Comparison of ENCODE assay signal across 25 mouse cellular contexts in the genomic region with DNA sequence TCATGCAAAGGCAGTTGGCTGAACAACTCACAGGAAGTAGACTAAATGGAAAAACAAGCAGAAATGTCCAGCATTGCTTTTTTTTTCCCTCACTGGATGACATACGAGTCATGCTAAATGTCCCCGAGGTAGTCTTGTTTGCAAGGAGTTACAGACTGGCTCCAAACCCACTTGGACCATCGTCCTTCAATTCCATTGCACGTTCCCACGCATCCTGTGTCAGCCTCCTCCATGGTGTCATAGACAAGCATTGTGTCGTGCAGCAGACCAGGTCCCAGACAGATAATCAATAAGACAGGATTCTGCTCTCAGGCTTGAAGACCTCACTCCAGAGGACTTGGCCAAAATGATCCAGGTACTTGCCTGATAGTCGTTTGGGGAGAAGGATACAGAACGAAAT.
"Had no signal": no experiment of that assay in that cellular context is flagged by ENCODE, and none has a peak within 500 bp of the region (broad histone marks: within the 10 kb centered on the region; RNA-seq: fewer than 3 reads in every experiment).

No protein-coding gene starts in this region.

- H3K27me3 ChIP-seq: hindbrain, embryonic 12.5 days; intestine, embryonic 15.5 days; limb, embryonic 12.5 days; liver, embryonic 12.5 days had no signal

- H3K36me3 ChIP-seq: hindbrain, embryonic 10.5 days; hindbrain, embryonic 12.5 days; intestine, embryonic 15.5 days; limb, embryonic 10.5 days; limb, embryonic 12.5 days; liver, embryonic 12.5 days had no signal

- H3K27ac ChIP-seq: gastrocnemius, adult 2 months; hindbrain, embryonic 10.5 days; hindbrain, embryonic 12.5 days; hindbrain, embryonic 14.5 days; intestine, embryonic 15.5 days; layer of hippocampus, adult 2 months; left cerebral cortex, adult 2 months; limb, embryonic 10.5 days; limb, embryonic 12.5 days; liver, embryonic 12.5 days; liver, embryonic 14.5 days had no signal

- H3K4me2 ChIP-seq: heart, embryonic 11.5 days; hindbrain, embryonic 12.5 days; hindbrain, embryonic 14.5 days; intestine, embryonic 15.5 days; limb, embryonic 12.5 days; liver, embryonic 12.5 days had no signal

- H3K9me3 ChIP-seq: hindbrain, embryonic 10.5 days; hindbrain, embryonic 12.5 days; intestine, embryonic 15.5 days; limb, embryonic 10.5 days; limb, embryonic 12.5 days; liver, embryonic 12.5 days had no signal

- DNase-seq: gastrocnemius, adult 2 months; gastrocnemius, postnatal 10 days; gastrocnemius, postnatal 25 days; heart, postnatal 14 days; heart, postnatal 4 days; kidney, adult 18-20 months; kidney, adult 8-10 months; kidney, postnatal 10 days; kidney, postnatal 25 days; liver; lung, adult 18-20 months had no signal

- H3K9ac ChIP-seq: hindbrain, embryonic 12.5 days; hindbrain, embryonic 14.5 days; intestine, embryonic 15.5 days; limb, embryonic 12.5 days; liver, embryonic 12.5 days; liver, embryonic 14.5 days had no signal

- H3K4me3 ChIP-seq: gastrocnemius, adult 2 months; hindbrain, embryonic 10.5 days; hindbrain, embryonic 12.5 days; intestine, embryonic 15.5 days; layer of hippocampus, adult 2 months; left cerebral cortex, adult 2 months; limb, embryonic 10.5 days; limb, embryonic 12.5 days; liver, embryonic 12.5 days had no signal

- H3K4me1 ChIP-seq: hindbrain, embryonic 12.5 days; limb, embryonic 10.5 days had no signal

- ATAC-seq: hindbrain, embryonic 16.5 days; inflammation-experienced regulatory T-cells, adult 6 months; intestine, embryonic 15.5 days; intestine, postnatal 0 days; liver, embryonic 12.5 days had no signal
